Mouse (Mus musculus): ENCODE measurements around the gene Arpc3.

- no peak for TF ChIP-seq CTCF (IDR thresholded peaks at IDR 0.05; ENCODE audit: insufficient read depth, low read length)
- no peak for TF ChIP-seq POLR2A (IDR thresholded peaks at IDR 0.05; ENCODE audit: borderline replicate concordance, extremely low read depth, low read depth, low read length)
These were observed 1.7 kb upstream of the Arpc3 start for GRCm38 (mm10) chr5:122390006-122390405.

Measured in lung, adult 2 months (tissue).